Mouse (Mus musculus) ES-E14 (cell line): ENCODE measurements at regions not wholly inside any gene's neighbourhood (a gene's known extent, or its start where the extent isn't known, plus 50 kb on each side); places are given as distances from the start of the nearest gene placed in this dataset.

ENCODE experiments used
- CHD2 ChIP-seq: IDR thresholded peaks from 2 replicates; pipeline ENCODE4 v1.6.1; 2014; ENCODE audit warnings: mild to moderate bottlenecking, low read depth, low read length, inconsistent platforms
- HCFC1 ChIP-seq: IDR thresholded peaks from 2 replicates; pipeline ENCODE4 v1.6.1; 2012; ENCODE audit warnings: low read length, inconsistent platforms, borderline replicate concordance; ENCODE audit not compliant: insufficient read depth
- MAFK ChIP-seq: IDR thresholded peaks from 2 replicates; pipeline ENCODE4 v1.6.1; 2014; ENCODE audit warnings: mild to moderate bottlenecking, low read depth, low read length, inconsistent platforms; ENCODE audit not compliant: insufficient read depth

DNA sequence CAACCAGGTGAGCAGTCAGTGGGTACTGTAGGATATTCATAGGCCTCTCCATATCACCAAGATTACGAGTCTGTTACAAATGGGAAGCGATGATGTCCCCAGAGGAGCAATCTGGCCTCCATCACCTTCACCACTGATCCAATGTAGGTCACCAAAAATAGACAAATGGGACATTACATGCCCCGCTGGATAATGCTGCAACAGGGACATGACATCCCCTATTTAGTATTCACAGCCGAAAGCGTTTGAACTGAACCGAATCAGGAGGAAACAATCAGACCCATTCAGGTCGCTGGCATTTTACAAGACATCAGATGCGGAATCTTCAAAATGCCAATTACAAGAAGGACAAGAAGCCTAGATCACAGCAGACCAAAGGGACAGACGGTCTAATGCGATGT, 69.5 kb upstream of the Disp3 start:
- TF ChIP-seq MAFK (no peak), CHD2 (no peak), HCFC1 (no peak)
